Mouse (Mus musculus) liver, postnatal 0 days (tissue): ENCODE data around the gene Nrsn1.

Experiments used
- CTCF ChIP-seq: sonication (generic); IDR thresholded peaks from 2 replicates; pipeline ENCODE4 v1.5.1; 2016; ENCODE audit warnings: antibody characterized with exemption, low read depth
- EP300 ChIP-seq: IDR thresholded peaks from 2 replicates; pipeline ENCODE4 v1.6.1; 2016; ENCODE audit warnings: antibody characterized with exemption, low read depth, mild to moderate bottlenecking

GRCm38 (mm10) chr13:25310068-25310467, 39.8 kb upstream of the Nrsn1 start:
- TF ChIP-seq CTCF (no peak), EP300 (no peak)
